Mouse (Mus musculus) spleen, adult 2 months (tissue): ENCODE results near the gene Baiap2l1. TPM values are rescaled to one million over a fixed set of nuclear protein-coding genes. Genes with fewer than 3 reads are reported as not detected.
"Not testable (repeated sequence)": the region's sequence is repeated elsewhere in the genome, so short reads cannot be mapped to it uniquely, and the experiment has no call there.

Experiments used
- DNase-seq, 2 experiments: peaks; one replicate each; pipeline versions ENCODE4 v3.0.0 to v3.0.0-alpha.2; 2012 to 2021; ENCODE audit warnings: low spot score in 2 of 2, low read depth in 1 of 2
- H3K27ac ChIP-seq: fragments of 200-500 bp; 2 replicates; pipeline ENCODE4 v1.5.1; 2012; ENCODE audit warnings: low read length, inconsistent platforms; ENCODE audit not compliant: insufficient read depth
- H3K27me3 ChIP-seq: fragments of 200-500 bp; 2 replicates; pipeline ENCODE4 v1.6.1; 2012; ENCODE audit warnings: mild to moderate bottlenecking, moderate library complexity, low read length, inconsistent platforms; ENCODE audit not compliant: control insufficient read depth, insufficient read depth
- H3K36me3 ChIP-seq: fragments of 200-500 bp; 2 replicates; pipeline ENCODE4 v1.6.1; 2012; ENCODE audit warnings: mild to moderate bottlenecking, low read length, inconsistent platforms; ENCODE audit not compliant: control insufficient read depth, insufficient read depth
- H3K4me1 ChIP-seq: fragments of 200-500 bp; 2 replicates; pipeline ENCODE4 v1.6.1; 2011; ENCODE audit warnings: inconsistent platforms; ENCODE audit not compliant: control insufficient read depth, insufficient read depth, insufficient read length
- H3K4me3 ChIP-seq: fragments of 200-500 bp; 2 replicates; pipeline ENCODE4 v1.5.1; 2011; ENCODE audit warnings: mild to moderate bottlenecking, inconsistent platforms; ENCODE audit not compliant: insufficient read depth, insufficient read length; ENCODE audit errors: extremely low read depth
- CTCF ChIP-seq: fragments of 200-500 bp; IDR thresholded peaks from 2 replicates; pipeline ENCODE4 v1.5.1; 2011; ENCODE audit warnings: mild to moderate bottlenecking, inconsistent platforms; ENCODE audit not compliant: insufficient read depth, insufficient read length, insufficient replicate concordance; ENCODE audit errors: extremely low read depth
- POLR2A ChIP-seq: fragments of 200-500 bp; IDR thresholded peaks from 2 replicates; pipeline ENCODE4 v1.6.1; 2011; ENCODE audit warnings: low read depth, low read length, inconsistent platforms
- WGBS: fragments of 180-500 bp; shearing (Covaris S2); methylation state at CpG from one replicate; pipeline ENCODE4 v1.1.7; 2018; 5-methylcytosine and 5-hydroxymethylcytosine counted together
- polyA plus RNA-seq: library from polyadenylated mRNA; depleted of rRNA; stranded (reverse); fragments of >200 nt; gene quantifications from 2 replicates; pipeline ENCODE4 v1.2.3, GENCODE M21; 2012

Baiap2l1 gene
- polyA plus RNA-seq, 1 experiment = 0.22 TPM

- Histone ChIP-seq H3K4me3 (no peak overlapping the region), H3K36me3 (no peaks in the 10 kb centered on the region), H3K4me1 (no peaks in the 10 kb centered on the region), H3K27me3 (no peaks in the 10 kb centered on the region), H3K27ac (no peak overlapping the region)
- WGBS = 73% methylated on average over 3 of the region's 3 CpGs
- no peak for DNase-seq
- TF ChIP-seq CTCF (no peak), POLR2A (no peak)
These were observed 23.9 kb upstream of the Baiap2l1 start for GRCm38 (mm10) chr5:144381782-144382181.

- WGBS = 87% methylated on average over 7 of the region's 7 CpGs
- Histone ChIP-seq H3K27ac (no peak overlapping the region), H3K36me3 (no peaks in the 10 kb centered on the region), H3K4me3 (no peak overlapping the region), H3K27me3 (no peaks in the 10 kb centered on the region), H3K4me1 (no peaks in the 10 kb centered on the region)
- DNase-seq = no peak
- no peak for TF ChIP-seq CTCF
- no peak for TF ChIP-seq POLR2A
These were observed 22.8 kb upstream of the Baiap2l1 start for GRCm38 (mm10) chr5:144380689-144381088.

GRCm38 (mm10) chr5:144379431-144379830 lies 21.5 kb upstream of the Baiap2l1 start:
- Histone ChIP-seq H3K4me3 (no peak overlapping the region), H3K4me1 (no peaks in the 10 kb centered on the region), H3K27ac (no peak overlapping the region), H3K36me3 (no peaks in the 10 kb centered on the region), H3K27me3 (no peaks in the 10 kb centered on the region)
- no peak for DNase-seq
- TF ChIP-seq POLR2A (no peak), CTCF (no peak)
- WGBS = 73% methylated on average over 4 of the region's 4 CpGs

- Histone ChIP-seq H3K27ac (no peak overlapping the region), H3K4me1 (no peaks in the 10 kb centered on the region), H3K4me3 (no peak overlapping the region), H3K36me3 (no peaks in the 10 kb centered on the region), H3K27me3 (no peaks in the 10 kb centered on the region)
- 79% methylated on average over 2 of the region's 2 CpGs for WGBS
- TF ChIP-seq CTCF = no peak
- TF ChIP-seq POLR2A = no peak
- DNase-seq = no peak
These were observed 15.0 kb upstream of the Baiap2l1 start for GRCm38 (mm10) chr5:144372885-144373284.

GRCm38 (mm10) chr5:144372177-144372576 lies 14.3 kb upstream of the Baiap2l1 start:
- DNase-seq = no peak
- Histone ChIP-seq H3K36me3 (no peaks in the 10 kb centered on the region), H3K27me3 (no peaks in the 10 kb centered on the region), H3K27ac (no peak overlapping the region), H3K4me1 (no peaks in the 10 kb centered on the region), H3K4me3 (no peak overlapping the region)
- no peak for TF ChIP-seq POLR2A
- no peak for TF ChIP-seq CTCF
- WGBS = 70% methylated on average over 2 of the region's 2 CpGs

GRCm38 (mm10) chr5:144370986-144371385 lies 13.1 kb upstream of the Baiap2l1 start:
- TF ChIP-seq CTCF = no peak
- no peak for TF ChIP-seq POLR2A
- WGBS = 49% methylated on average over 6 of the region's 6 CpGs
- no peak overlapping the region for H3K4me3 ChIP-seq
- no peaks in the 10 kb centered on the region for H3K36me3 ChIP-seq
- no peaks in the 10 kb centered on the region for H3K4me1 ChIP-seq
- DNase-seq = no peak
- no peaks in the 10 kb centered on the region for H3K27me3 ChIP-seq
- H3K27ac ChIP-seq = no peak overlapping the region

- Histone ChIP-seq H3K36me3 (no peaks in the 10 kb centered on the region), H3K4me1 (no peaks in the 10 kb centered on the region), H3K27ac (no peak overlapping the region), H3K4me3 (no peak overlapping the region), H3K27me3 (no peaks in the 10 kb centered on the region)
- WGBS = 81% methylated on average over 9 of the region's 9 CpGs
- no peak for TF ChIP-seq CTCF
- DNase-seq = no peak
These were observed 10.8 kb upstream of the Baiap2l1 start for GRCm38 (mm10) chr5:144368661-144369205.

- not testable (repeated sequence) for H3K27ac ChIP-seq, H3K4me3 ChIP-seq, H3K36me3 ChIP-seq, H3K27me3 ChIP-seq, DNase-seq, H3K4me1 ChIP-seq
- WGBS = 76% methylated on average over 6 of the region's 6 CpGs
These were observed 8.6 kb upstream of the Baiap2l1 start for GRCm38 (mm10) chr5:144366551-144366950.
